Mouse (Mus musculus): ENCODE measurements at regions not wholly inside any gene's neighbourhood (a gene's known extent, or its start where the extent isn't known, plus 50 kb on each side); places are given as distances from the start of the nearest gene placed in this dataset.

DNA sequence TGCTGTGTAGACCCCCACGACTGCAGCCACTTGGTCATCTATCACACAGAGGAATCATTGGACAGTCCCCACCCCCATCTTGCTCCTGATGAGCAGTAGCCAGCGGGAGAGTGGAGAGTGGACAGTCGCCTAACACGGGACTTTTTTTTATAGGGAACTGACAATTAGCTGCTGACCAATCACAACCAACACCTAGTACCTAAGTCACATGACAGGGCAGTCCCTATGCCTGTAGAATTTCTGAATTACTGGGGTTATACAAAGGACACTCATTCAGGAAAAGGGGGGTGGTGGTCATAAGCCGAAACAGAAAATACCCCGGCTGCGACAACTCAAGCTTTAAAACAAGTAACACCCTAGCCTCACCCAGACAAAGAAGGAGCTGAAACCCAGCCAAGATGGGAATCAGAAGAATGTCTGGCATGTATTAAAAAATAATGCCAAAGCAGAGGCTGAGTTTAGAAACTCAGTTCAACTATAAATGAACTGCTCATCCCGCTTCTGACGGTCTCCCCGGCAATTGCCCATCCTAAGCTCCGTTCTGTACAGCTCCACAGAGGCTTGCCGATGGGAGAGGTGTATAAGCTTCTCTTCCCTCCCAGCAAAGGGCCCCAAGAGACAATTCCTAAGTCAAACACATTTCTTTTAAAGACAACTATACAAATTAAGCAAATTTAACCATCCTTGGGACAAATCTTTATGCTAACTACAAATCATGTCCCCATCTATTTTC, 313.8 kb downstream of the Tex13c3 start:
- no peak for TF ChIP-seq CTCF (IDR thresholded peaks at IDR 0.05; ENCODE audit: low read depth)
- ATAC-seq (replicated peaks; ENCODE audit: low FRiP score, low read depth) = peak; percentile 89
- Histone ChIP-seq H3K4me1 (replicated peaks; ENCODE audit: insufficient read depth, low read length) (no peaks in the 10 kb centered on the region), H3K4me3 (replicated peaks; ENCODE audit: low read depth, low read length) (peak overlapping the region; percentile 23), H3K9me3 (replicated peaks; ENCODE audit: low read length) (no peaks in the 10 kb centered on the region), H3K4me2 (ENCODE audit: low read length) (peak overlapping the region; percentile 41), H3K27ac (peak overlapping the region; percentile 73), H3K36me3 (ENCODE audit: insufficient read depth, low read length) (no peaks in the 10 kb centered on the region), H3K9ac (ENCODE audit: low read depth, low read length) (peak overlapping the region; percentile 35; the same call in 1 of the 2 replicates), H3K27me3 (ENCODE audit: insufficient read depth, low read length) (no peaks in the 10 kb centered on the region)
- DNase-seq (ENCODE audit: low spot score) = peak; percentile 77
- WGBS = 51% methylated on average over 12 of the region's 12 CpGs

DNA sequence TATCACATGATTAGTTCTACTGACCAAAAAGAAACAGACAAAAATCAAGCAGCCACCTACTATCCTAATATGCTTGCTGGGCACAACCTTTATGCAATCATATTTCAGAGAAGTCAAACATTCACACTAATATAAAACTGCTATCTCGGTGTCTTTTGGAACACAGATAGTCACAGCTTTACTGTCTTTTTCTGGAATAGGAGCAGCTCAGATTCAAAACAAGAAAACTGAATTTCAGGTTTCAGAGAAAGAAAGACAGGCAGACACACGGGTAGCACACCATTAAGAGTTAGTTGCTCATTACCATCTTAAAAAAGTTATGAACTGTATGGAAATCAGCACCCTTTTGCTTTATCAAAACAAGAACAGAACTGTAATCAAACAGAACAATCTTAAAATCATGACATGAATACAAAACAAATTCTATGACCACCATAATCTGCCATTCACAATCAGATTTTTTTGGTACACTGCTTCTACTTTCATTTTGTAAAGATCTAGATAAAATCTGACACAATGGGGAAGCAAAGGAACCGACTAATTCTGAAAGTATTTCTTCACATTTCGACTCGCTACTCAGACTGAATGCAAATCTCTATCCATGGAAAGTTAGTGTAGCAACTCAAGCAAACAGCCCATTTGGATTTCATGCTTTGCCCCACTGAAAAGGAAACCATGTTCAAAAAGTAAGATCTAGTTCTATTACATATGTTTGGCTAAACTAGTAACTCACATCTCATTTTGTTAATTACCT, 315.1 kb downstream of the Tex13c3 start:
- Histone ChIP-seq H3K9ac (ENCODE audit: low read depth, low read length) (peak overlapping the region; percentile 35; the same call in 1 of the 2 replicates), H3K4me3 (replicated peaks; ENCODE audit: low read depth, low read length) (peak overlapping the region; percentile 23), H3K27me3 (ENCODE audit: insufficient read depth, low read length) (no peaks in the 10 kb centered on the region), H3K9me3 (replicated peaks; ENCODE audit: low read length) (no peaks in the 10 kb centered on the region), H3K36me3 (ENCODE audit: insufficient read depth, low read length) (no peaks in the 10 kb centered on the region), H3K4me2 (ENCODE audit: low read length) (peak overlapping the region; percentile 41; the same call in 1 of the 2 replicates), H3K27ac (peak overlapping the region; percentile 73; the same call in 1 of the 2 replicates), H3K4me1 (replicated peaks; ENCODE audit: insufficient read depth, low read length) (no peaks in the 10 kb centered on the region)
- 51% methylated on average over 5 of the region's 5 CpGs for WGBS
- DNase-seq (ENCODE audit: low spot score) = no peak
- no peak for ATAC-seq (replicated peaks; ENCODE audit: low FRiP score, low read depth)
- no peak for TF ChIP-seq CTCF (IDR thresholded peaks at IDR 0.05; ENCODE audit: low read depth)

GRCm38 (mm10) chrX:19164151-19164550, 317.0 kb downstream of the Tex13c3 start:
- no peaks in the 10 kb centered on the region for H3K9me3 ChIP-seq (replicated peaks; ENCODE audit: low read length)
- H3K4me1 ChIP-seq (replicated peaks; ENCODE audit: insufficient read depth, low read length) = no peaks in the 10 kb centered on the region
- DNase-seq (ENCODE audit: low spot score) (no peak), ATAC-seq (replicated peaks; ENCODE audit: low FRiP score, low read depth) (no peak)
- H3K27me3 ChIP-seq (ENCODE audit: insufficient read depth, low read length) = no peaks in the 10 kb centered on the region
- no peak overlapping the region for H3K9ac ChIP-seq (ENCODE audit: low read depth, low read length)
- no peaks in the 10 kb centered on the region for H3K36me3 ChIP-seq (ENCODE audit: insufficient read depth, low read length)
- H3K4me3 ChIP-seq (replicated peaks; ENCODE audit: low read depth, low read length) = no peak overlapping the region
- H3K4me2 ChIP-seq (ENCODE audit: low read length) = no peak overlapping the region
- TF ChIP-seq CTCF (IDR thresholded peaks at IDR 0.05; ENCODE audit: low read depth) = no peak
- 80% methylated on average over 5 of the region's 5 CpGs for WGBS
- H3K27ac ChIP-seq = no peak overlapping the region

- Histone ChIP-seq H3K36me3 (ENCODE audit: insufficient read depth, low read length) (no peaks in the 10 kb centered on the region), H3K4me1 (replicated peaks; ENCODE audit: insufficient read depth, low read length) (no peaks in the 10 kb centered on the region), H3K4me3 (replicated peaks; ENCODE audit: low read depth, low read length) (no peak overlapping the region), H3K9me3 (replicated peaks; ENCODE audit: low read length) (no peaks in the 10 kb centered on the region), H3K9ac (ENCODE audit: low read depth, low read length) (no peak overlapping the region), H3K4me2 (ENCODE audit: low read length) (no peak overlapping the region), H3K27ac (no peak overlapping the region), H3K27me3 (ENCODE audit: insufficient read depth, low read length) (no peaks in the 10 kb centered on the region)
- no peak for TF ChIP-seq CTCF (IDR thresholded peaks at IDR 0.05; ENCODE audit: low read depth)
- no peak for DNase-seq (ENCODE audit: low spot score)
- WGBS = 59% methylated on average over 1 of the region's 1 CpGs
- ATAC-seq (replicated peaks; ENCODE audit: low FRiP score, low read depth) = no peak
Measured at GRCm38 (mm10) chrX:19162958-19163357, 318.2 kb downstream of the Tex13c3 start.

DNA sequence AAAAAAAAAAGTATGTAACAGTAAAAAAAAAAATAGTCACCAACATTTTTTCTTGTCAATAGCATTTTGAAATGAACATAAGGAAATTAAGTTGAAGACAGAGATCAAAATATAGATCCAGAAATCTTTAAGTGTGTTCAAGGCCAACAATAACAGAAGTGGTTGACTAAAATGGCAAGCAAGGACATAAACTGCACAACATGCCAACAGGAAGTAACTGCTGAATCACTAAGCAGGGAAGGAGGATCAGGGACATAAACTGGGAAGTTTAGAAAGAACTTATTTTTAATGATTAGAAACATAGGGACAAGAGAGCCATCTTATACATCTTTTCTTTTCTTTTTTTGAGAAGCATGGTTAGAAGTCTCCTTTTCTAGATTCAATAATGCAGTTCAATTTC, 318.8 kb downstream of the Tex13c3 start:
- TF ChIP-seq CTCF (IDR thresholded peaks at IDR 0.05; ENCODE audit: low read depth) = no peak
- Histone ChIP-seq H3K27me3 (ENCODE audit: insufficient read depth, low read length) (no peaks in the 10 kb centered on the region), H3K9me3 (replicated peaks; ENCODE audit: low read length) (no peaks in the 10 kb centered on the region), H3K27ac (no peak overlapping the region), H3K9ac (ENCODE audit: low read depth, low read length) (no peak overlapping the region), H3K4me2 (ENCODE audit: low read length) (no peak overlapping the region), H3K4me3 (replicated peaks; ENCODE audit: low read depth, low read length) (no peak overlapping the region), H3K36me3 (ENCODE audit: insufficient read depth, low read length) (no peaks in the 10 kb centered on the region), H3K4me1 (replicated peaks; ENCODE audit: insufficient read depth, low read length) (no peaks in the 10 kb centered on the region)
- DNase-seq (ENCODE audit: low spot score) (no peak), ATAC-seq (replicated peaks; ENCODE audit: low FRiP score, low read depth) (no peak)

GRCm38 (mm10) chrX:19160275-19160930, 320.7 kb downstream of the Tex13c3 start:
- TF ChIP-seq CTCF (IDR thresholded peaks at IDR 0.05; ENCODE audit: low read depth) = no peak
- Histone ChIP-seq H3K4me2 (ENCODE audit: low read length) (no peak overlapping the region), H3K4me3 (replicated peaks; ENCODE audit: low read depth, low read length) (no peak overlapping the region), H3K4me1 (replicated peaks; ENCODE audit: insufficient read depth, low read length) (no peaks in the 10 kb centered on the region), H3K9ac (ENCODE audit: low read depth, low read length) (no peak overlapping the region), H3K9me3 (replicated peaks; ENCODE audit: low read length) (no peaks in the 10 kb centered on the region), H3K36me3 (ENCODE audit: insufficient read depth, low read length) (no peaks in the 10 kb centered on the region), H3K27ac (no peak overlapping the region), H3K27me3 (ENCODE audit: insufficient read depth, low read length) (no peaks in the 10 kb centered on the region)
- no peak for ATAC-seq (replicated peaks; ENCODE audit: low FRiP score, low read depth)
- 67% methylated on average over 3 of the region's 3 CpGs for WGBS
- no peak for DNase-seq (ENCODE audit: low spot score)
